Mouse (Mus musculus) stomach, embryonic 16.5 days (tissue): ENCODE results near the gene Snx19. TPM values are rescaled to one million over a fixed set of nuclear protein-coding genes. Genes with fewer than 3 reads are reported as not detected.

Experiments used
- ATAC-seq: fragments of 200-750 bp; cut with Nextera tagmentation; 2 replicates; pipeline ENCODE4 v1.8.0; 2017; ENCODE audit warnings: moderate number of reproducible peaks, moderate TSS enrichment; ENCODE audit not compliant: insufficient read depth, low FRiP score
- H3K27ac ChIP-seq: fragments of 300-500 bp; sonication (generic); 2 replicates; pipeline ENCODE4 v1.5.1; 2014; ENCODE audit warnings: low read length
- H3K27me3 ChIP-seq: fragments of 300-500 bp; sonication (generic); 2 replicates; pipeline ENCODE4 v1.6.1; 2014; ENCODE audit warnings: low read length, control low read depth, mixed read lengths; ENCODE audit not compliant: control insufficient read depth, insufficient read depth
- H3K36me3 ChIP-seq: fragments of 300-500 bp; sonication (generic); 2 replicates; pipeline ENCODE4 v1.6.1; 2014; ENCODE audit warnings: low read length; ENCODE audit not compliant: control insufficient read depth, insufficient read depth
- H3K4me1 ChIP-seq: fragments of 300-500 bp; sonication (generic); 2 replicates; pipeline ENCODE4 v1.6.1; 2014; ENCODE audit warnings: low read length, control low read depth, mixed read lengths; ENCODE audit not compliant: control insufficient read depth, insufficient read depth
- H3K4me2 ChIP-seq: fragments of 300-500 bp; sonication (generic); 2 replicates; pipeline ENCODE4 v1.6.1; 2014; ENCODE audit warnings: low read depth, low read length, mixed read lengths
- H3K4me3 ChIP-seq: fragments of 300-500 bp; sonication (generic); replicated peaks from 2 replicates; pipeline ENCODE4 v1.5.1; 2014; ENCODE audit warnings: mild to moderate bottlenecking, low read length
- H3K9ac ChIP-seq: fragments of 300-500 bp; sonication (generic); 2 replicates; pipeline ENCODE4 v1.6.1; 2014; ENCODE audit warnings: low read length
- H3K9me3 ChIP-seq: fragments of 300-500 bp; sonication (generic); replicated peaks from 2 replicates; pipeline ENCODE4 v1.6.1; 2016; ENCODE audit warnings: low read length, control low read depth; ENCODE audit not compliant: control insufficient read depth
- polyA plus RNA-seq: library from polyadenylated mRNA; unstranded; fragments of >200 nt; fragmentation: Nextera tagmentation; extraction: Ambion mirVana; gene quantifications from 2 replicates; pipeline ENCODE4 v1.2.1, GENCODE M21; 2015

Gene Snx19
- polyA plus RNA-seq, 1 experiment from 2014 or later = 19.2 TPM

DNA sequence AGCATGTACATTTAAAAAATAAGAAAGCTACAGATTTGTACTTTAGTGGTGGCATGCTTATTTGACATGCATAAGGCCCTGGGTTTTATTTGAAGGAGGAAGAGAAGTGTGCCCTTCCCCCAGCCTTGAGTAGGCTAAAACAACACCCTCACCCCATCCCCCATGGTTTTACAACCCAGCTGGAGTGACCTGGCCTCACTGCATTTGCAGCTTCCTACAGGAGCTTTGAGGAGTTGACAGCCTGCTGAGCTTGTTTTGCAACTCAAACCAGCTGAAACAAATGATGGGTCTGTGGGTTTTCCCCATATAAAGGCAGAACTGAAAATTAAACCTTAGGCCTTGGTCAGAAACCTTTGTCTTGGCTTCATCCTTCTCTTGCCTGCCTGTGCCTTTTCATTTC lies 89.0 kb downstream of the Snx19 start:
- ATAC-seq = no peak
- H3K27ac ChIP-seq = no peak overlapping the region
- no peaks in the 10 kb centered on the region for H3K4me1 ChIP-seq
- H3K9ac ChIP-seq = no peak overlapping the region
- H3K36me3 ChIP-seq = no peaks in the 10 kb centered on the region
- no peaks in the 10 kb centered on the region for H3K27me3 ChIP-seq
- no peak overlapping the region for H3K4me3 ChIP-seq
- H3K4me2 ChIP-seq = no peak overlapping the region
- H3K9me3 ChIP-seq = no peaks in the 10 kb centered on the region
